Mouse (Mus musculus): ENCODE data around the gene Nxph4. TPM values are rescaled to one million over a fixed set of nuclear protein-coding genes. Genes with fewer than 3 reads are reported as not detected.

Gene Nxph4
- total and polyA plus RNA-seq, 3 experiments = 0.11 to 0.40 TPM; not detected in 1

DNA sequence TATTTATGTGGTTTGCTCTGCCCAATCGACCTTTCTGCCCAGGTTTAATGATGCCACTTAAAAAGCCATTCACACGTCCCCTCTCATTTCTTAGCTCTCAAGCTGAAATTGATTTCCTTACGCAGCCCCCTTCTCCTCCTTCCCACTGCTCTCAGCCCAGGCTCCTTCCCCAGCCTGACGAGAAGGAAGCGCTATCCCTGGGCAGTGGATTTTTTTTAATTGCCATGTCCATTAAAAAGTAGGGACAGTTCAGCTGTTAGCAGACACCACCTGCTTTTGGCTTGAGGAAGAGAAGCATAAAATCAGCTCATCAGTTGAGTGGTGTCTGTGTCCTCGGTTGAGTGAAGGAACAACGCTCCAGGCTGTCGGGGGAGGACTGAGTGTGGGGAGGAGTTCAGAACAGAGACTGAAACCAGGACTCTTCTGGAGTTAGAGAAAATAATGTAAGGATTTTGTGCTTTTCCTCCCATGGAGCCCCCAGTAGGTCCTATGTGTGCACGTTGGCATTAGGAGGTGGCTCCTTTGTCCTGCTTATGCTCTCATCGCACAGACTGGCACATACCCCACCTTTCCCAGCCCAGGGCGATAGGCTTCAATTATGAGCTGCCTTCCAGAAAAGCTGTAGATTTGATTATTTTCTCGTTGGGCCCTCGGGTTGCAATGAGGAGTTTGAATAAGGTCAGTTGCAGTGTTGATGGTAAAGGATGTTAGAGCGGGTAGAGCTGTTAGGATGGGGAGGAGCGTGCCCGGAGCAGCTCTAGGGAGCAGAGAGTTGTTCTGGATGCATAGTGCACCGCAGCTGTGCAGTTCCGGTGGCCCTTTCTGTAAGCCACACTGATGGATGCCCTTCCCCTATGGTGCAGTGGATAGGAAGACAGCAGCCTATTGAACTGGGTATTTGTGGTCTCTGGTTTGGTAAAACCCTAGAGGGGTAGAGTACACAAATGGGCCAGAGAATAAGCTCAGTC lies 43.9 kb downstream of the Nxph4 start:
- H3K36me3 ChIP-seq (replicated peaks) = peaks cover 88% of the 10 kb centered on the region
- H3K27me3 ChIP-seq (ENCODE audit: insufficient read depth, low read length) = no peaks in the 10 kb centered on the region
- ATAC-seq (ENCODE audit: extremely low read depth, insufficient number of reproducible peaks, low FRiP score, poor library complexity, severe bottlenecking) (no peak), DNase-seq (ENCODE audit: low spot score) (no peak)
- no peak for TF ChIP-seq CTCF (IDR thresholded peaks at IDR 0.05; ENCODE audit: low read depth, low read length)
- TF ChIP-seq GATA1 (IDR thresholded peaks at IDR 0.05; ENCODE audit: borderline replicate concordance, low read length) = no peak
- TF ChIP-seq POLR2AphosphoS5 (IDR thresholded peaks at IDR 0.05; ENCODE audit: insufficient replicate concordance, low read depth, low read length) = no peak
- TF ChIP-seq GATA2 (IDR thresholded peaks at IDR 0.05; ENCODE audit: borderline replicate concordance, low read depth, low read length) = no peak
- no peak for TF ChIP-seq TAL1 (conservative IDR thresholded peaks at IDR 0.05; ENCODE audit: low read depth, low read length)
- H3K9me3 ChIP-seq (replicated peaks) = no peaks in the 10 kb centered on the region
- no peak overlapping the region for H3K4me3 ChIP-seq (ENCODE audit: low read depth, low read length)
- no peaks in the 10 kb centered on the region for H3K4me1 ChIP-seq (ENCODE audit: insufficient read depth, low read depth, low read length)

DNA sequence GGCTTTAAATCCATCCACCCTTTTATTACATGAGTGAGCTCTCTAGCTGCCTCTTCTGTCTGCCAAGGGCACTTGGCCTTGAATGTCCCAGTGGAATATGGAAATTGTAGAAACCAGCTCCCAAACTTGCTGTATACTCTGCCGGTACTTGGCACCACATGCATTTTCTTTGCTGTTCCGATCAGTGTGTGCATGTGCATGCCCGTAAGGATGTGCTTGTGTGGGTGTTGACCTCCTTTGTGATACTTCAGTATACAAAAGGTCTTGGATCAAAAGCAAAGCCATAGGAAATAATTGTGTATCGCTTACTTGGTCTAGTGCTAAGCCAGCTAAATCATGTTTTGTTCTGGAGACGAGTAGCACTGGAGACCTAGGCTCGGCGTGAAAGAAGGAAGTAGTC lies 45.5 kb downstream of the Nxph4 start:
- TF ChIP-seq GATA1 (IDR thresholded peaks at IDR 0.05; ENCODE audit: borderline replicate concordance, low read length) (no peak), GATA2 (IDR thresholded peaks at IDR 0.05; ENCODE audit: borderline replicate concordance, low read depth, low read length) (no peak), TAL1 (conservative IDR thresholded peaks at IDR 0.05; ENCODE audit: low read depth, low read length) (no peak), CTCF (IDR thresholded peaks at IDR 0.05; ENCODE audit: low read depth, low read length) (no peak), POLR2AphosphoS5 (IDR thresholded peaks at IDR 0.05; ENCODE audit: insufficient replicate concordance, low read depth, low read length) (no peak)
- Histone ChIP-seq H3K4me3 (ENCODE audit: low read depth, low read length) (no peak overlapping the region), H3K27me3 (ENCODE audit: insufficient read depth, low read length) (no peaks in the 10 kb centered on the region), H3K9me3 (replicated peaks) (no peaks in the 10 kb centered on the region), H3K4me1 (ENCODE audit: insufficient read depth, low read depth, low read length) (no peaks in the 10 kb centered on the region), H3K36me3 (replicated peaks) (peaks cover 89% of the 10 kb centered on the region)
- DNase-seq (ENCODE audit: low spot score) (no peak), ATAC-seq (ENCODE audit: extremely low read depth, insufficient number of reproducible peaks, low FRiP score, poor library complexity, severe bottlenecking) (no peak)

DNA sequence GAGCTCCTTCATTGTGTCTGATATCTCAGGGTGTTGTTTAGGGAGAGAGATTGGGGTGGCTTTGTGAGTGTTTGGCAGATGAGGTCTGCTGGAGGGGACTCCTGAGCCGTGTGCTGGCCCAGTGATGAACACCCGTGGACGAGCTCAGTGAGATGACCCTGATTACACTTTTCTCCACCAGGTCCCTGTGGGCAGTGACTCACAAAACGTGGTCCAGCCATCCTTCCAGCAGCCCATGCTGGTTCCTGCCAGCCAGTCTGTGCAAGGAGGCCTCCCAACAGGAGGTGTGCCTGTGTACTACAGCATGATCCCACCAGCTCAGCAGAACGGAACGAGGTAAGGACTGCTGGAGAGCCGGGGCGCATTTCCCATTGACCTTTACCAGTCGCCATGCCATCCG lies 49.1 kb downstream of the Nxph4 start:
- Histone ChIP-seq H3K4me3 (ENCODE audit: low read depth, low read length) (no peak overlapping the region), H3K4me1 (ENCODE audit: insufficient read depth, low read depth, low read length) (no peaks in the 10 kb centered on the region), H3K36me3 (replicated peaks) (peaks cover 84% of the 10 kb centered on the region), H3K9me3 (replicated peaks) (no peaks in the 10 kb centered on the region), H3K27me3 (ENCODE audit: insufficient read depth, low read length) (no peaks in the 10 kb centered on the region)
- DNase-seq (ENCODE audit: low spot score) (no peak), ATAC-seq (ENCODE audit: extremely low read depth, insufficient number of reproducible peaks, low FRiP score, poor library complexity, severe bottlenecking) (no peak)
- no peak for TF ChIP-seq TAL1 (conservative IDR thresholded peaks at IDR 0.05; ENCODE audit: low read depth, low read length)
- no peak for TF ChIP-seq POLR2AphosphoS5 (IDR thresholded peaks at IDR 0.05; ENCODE audit: insufficient replicate concordance, low read depth, low read length)
- TF ChIP-seq GATA2 (IDR thresholded peaks at IDR 0.05; ENCODE audit: borderline replicate concordance, low read depth, low read length) = no peak
- no peak for TF ChIP-seq CTCF (IDR thresholded peaks at IDR 0.05; ENCODE audit: low read depth, low read length)
- TF ChIP-seq GATA1 (IDR thresholded peaks at IDR 0.05; ENCODE audit: borderline replicate concordance, low read length) = no peak

DNA sequence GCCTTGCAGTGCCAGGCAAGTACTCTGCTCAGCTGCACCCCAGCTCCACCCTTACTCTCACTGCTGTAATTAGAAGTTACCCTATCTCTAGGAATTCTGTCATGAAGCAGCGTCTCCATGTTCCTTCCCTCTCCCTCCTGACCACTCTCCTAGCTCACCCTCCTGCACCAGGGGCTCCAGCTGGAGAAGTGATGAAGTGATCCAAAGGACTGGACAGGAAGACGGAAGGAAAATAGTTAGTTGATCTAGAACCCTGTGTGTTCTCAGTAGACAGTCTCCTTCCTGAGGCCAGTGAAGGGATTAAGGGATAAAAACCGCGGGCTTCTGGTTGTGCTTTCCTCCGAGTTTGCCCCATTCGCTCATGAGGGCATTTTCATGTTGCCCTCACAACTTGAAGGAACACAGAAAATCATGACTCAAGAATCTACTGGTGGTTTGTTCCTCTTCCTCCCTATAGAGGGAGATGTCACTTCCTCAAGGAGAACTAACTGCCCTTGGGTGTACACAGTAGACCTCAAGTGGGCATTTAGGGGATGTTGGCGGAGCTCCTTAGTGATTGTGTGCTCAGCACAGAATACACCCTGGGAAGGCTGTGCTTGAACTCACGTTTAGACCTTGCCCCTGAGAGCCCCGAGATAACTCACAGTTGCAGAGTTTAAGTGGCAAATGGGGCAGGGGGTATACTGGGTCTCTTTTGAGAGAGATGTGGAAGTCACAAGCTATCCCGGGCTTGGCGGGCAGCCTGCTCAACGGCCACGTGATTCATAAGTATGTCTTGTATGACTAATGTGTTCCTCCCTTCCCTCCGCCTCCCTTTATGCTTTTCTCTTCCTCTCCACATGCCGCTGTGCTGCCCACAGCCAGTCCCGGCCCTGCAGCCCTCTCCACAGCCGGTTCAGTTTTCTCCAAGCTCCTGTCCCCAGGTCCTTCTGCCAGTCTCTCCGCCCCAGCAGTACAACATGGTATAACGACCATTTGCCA lies 53.2 kb downstream of the Nxph4 start:
- H3K9me3 ChIP-seq (replicated peaks) = no peaks in the 10 kb centered on the region
- DNase-seq (ENCODE audit: low spot score) (no peak), ATAC-seq (ENCODE audit: extremely low read depth, insufficient number of reproducible peaks, low FRiP score, poor library complexity, severe bottlenecking) (no peak)
- no peaks in the 10 kb centered on the region for H3K4me1 ChIP-seq (ENCODE audit: insufficient read depth, low read depth, low read length)
- TF ChIP-seq CTCF (IDR thresholded peaks at IDR 0.05; ENCODE audit: low read depth, low read length) (no peak), POLR2AphosphoS5 (IDR thresholded peaks at IDR 0.05; ENCODE audit: insufficient replicate concordance, low read depth, low read length) (no peak), GATA1 (IDR thresholded peaks at IDR 0.05; ENCODE audit: borderline replicate concordance, low read length) (no peak), TAL1 (conservative IDR thresholded peaks at IDR 0.05; ENCODE audit: low read depth, low read length) (no peak), GATA2 (IDR thresholded peaks at IDR 0.05; ENCODE audit: borderline replicate concordance, low read depth, low read length) (no peak)
- H3K27me3 ChIP-seq (ENCODE audit: insufficient read depth, low read length) = no peaks in the 10 kb centered on the region
- H3K4me3 ChIP-seq (ENCODE audit: low read depth, low read length) = no peak overlapping the region
- peaks cover 85% of the 10 kb centered on the region for H3K36me3 ChIP-seq (replicated peaks)

- H3K27me3 ChIP-seq (ENCODE audit: insufficient read depth, low read length) = no peaks in the 10 kb centered on the region
- ATAC-seq (ENCODE audit: extremely low read depth, insufficient number of reproducible peaks, low FRiP score, poor library complexity, severe bottlenecking) = no peak
- no peaks in the 10 kb centered on the region for H3K9me3 ChIP-seq (replicated peaks)
- H3K4me3 ChIP-seq (ENCODE audit: low read depth, low read length) = no peak overlapping the region
- TF ChIP-seq TAL1 (conservative IDR thresholded peaks at IDR 0.05; ENCODE audit: low read depth, low read length) (no peak), GATA1 (IDR thresholded peaks at IDR 0.05; ENCODE audit: borderline replicate concordance, low read length) (no peak)
- DNase-seq (ENCODE audit: low spot score) = no peak
- no peaks in the 10 kb centered on the region for H3K4me1 ChIP-seq (ENCODE audit: insufficient read depth, low read depth, low read length)
- peaks cover 84% of the 10 kb centered on the region for H3K36me3 ChIP-seq (replicated peaks)
Measured at GRCm38 (mm10) chr10:127479131-127479530, 55.2 kb downstream of the Nxph4 start.

DNA sequence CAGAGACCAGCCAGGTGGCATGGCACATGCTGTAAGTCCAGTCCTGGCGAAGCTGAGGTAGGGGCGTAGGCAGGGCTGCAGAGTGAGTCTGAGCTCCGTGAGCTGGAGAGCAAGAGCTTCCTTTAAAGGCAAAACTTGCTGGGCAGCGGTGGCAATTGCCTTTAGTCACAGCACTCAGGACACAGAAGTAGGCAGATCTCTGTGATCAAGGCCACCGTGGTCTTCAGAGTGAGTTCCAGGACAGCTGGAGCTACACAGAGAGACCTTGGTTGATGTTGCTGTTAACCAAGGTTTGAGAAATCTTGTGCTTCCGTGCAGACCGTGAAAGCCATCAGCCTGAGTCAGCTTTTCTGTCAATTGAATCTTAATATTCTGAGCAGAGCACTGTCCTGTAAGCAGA lies 57.1 kb downstream of the Nxph4 start:
- ATAC-seq (ENCODE audit: extremely low read depth, insufficient number of reproducible peaks, low FRiP score, poor library complexity, severe bottlenecking) (no peak), DNase-seq (ENCODE audit: low spot score) (no peak)
- Histone ChIP-seq H3K27me3 (ENCODE audit: insufficient read depth, low read length) (no peaks in the 10 kb centered on the region), H3K36me3 (replicated peaks) (peaks cover 84% of the 10 kb centered on the region), H3K4me3 (ENCODE audit: low read depth, low read length) (no peak overlapping the region), H3K9me3 (replicated peaks) (no peaks in the 10 kb centered on the region), H3K4me1 (ENCODE audit: insufficient read depth, low read depth, low read length) (no peaks in the 10 kb centered on the region)
- TF ChIP-seq CTCF (IDR thresholded peaks at IDR 0.05; ENCODE audit: low read depth, low read length) (no peak), TAL1 (conservative IDR thresholded peaks at IDR 0.05; ENCODE audit: low read depth, low read length) (no peak), GATA2 (IDR thresholded peaks at IDR 0.05; ENCODE audit: borderline replicate concordance, low read depth, low read length) (no peak), GATA1 (IDR thresholded peaks at IDR 0.05; ENCODE audit: borderline replicate concordance, low read length) (no peak), POLR2AphosphoS5 (IDR thresholded peaks at IDR 0.05; ENCODE audit: insufficient replicate concordance, low read depth, low read length) (no peak)

All from G1E (cell line).